ENCODE assay signal across 11 mouse cellular contexts in genomic region chr7:16807936-16808335, GRCm38 (mm10). TPM values are rescaled to one million over a fixed set of nuclear protein-coding genes. Genes with fewer than 3 reads are reported as not detected.
A peak's percentile ranks its signal among the peaks of the same experiment; 100 is the strongest.
DNase-seq lines count a peak whose midpoint lies in the region; ATAC-seq and TF ChIP-seq lines count a peak whose summit lies in the region.
"Had no signal": no experiment of that assay in that cellular context is flagged by ENCODE, and none has a peak within 500 bp of the region (broad histone marks: within the 10 kb centered on the region; RNA-seq: fewer than 3 reads in every experiment).

No protein-coding gene starts in this region.

- H3K9me3 ChIP-seq in hindbrain, postnatal 0 days (ENCODE audit: low read length) = no peaks in the 10 kb centered on the region
- H3K9me3 ChIP-seq in hindbrain, embryonic 13.5 days = no peaks in the 10 kb centered on the region
- H3K9me3 ChIP-seq: limb, embryonic 13.5 days had no signal

- no peaks in the 10 kb centered on the region for H3K4me1 ChIP-seq in hindbrain, postnatal 0 days (ENCODE audit: insufficient read depth, low read length)
- peaks cover 32% of the 10 kb centered on the region for H3K4me1 ChIP-seq in hindbrain, embryonic 13.5 days (replicated peaks)

- no peaks in the 10 kb centered on the region for H3K27me3 ChIP-seq in hindbrain, postnatal 0 days (ENCODE audit: insufficient read depth, low read length)
- peaks cover 20% of the 10 kb centered on the region for H3K27me3 ChIP-seq in hindbrain, embryonic 13.5 days
- no peaks in the 10 kb centered on the region for H3K27me3 ChIP-seq in splenic B cell, adult 2 months (ENCODE audit: control insufficient read depth, insufficient read depth, low read length, poor library complexity, severe bottlenecking)

- peak; percentile 10 for DNase-seq in hindbrain, postnatal 0 days (ENCODE audit: low spot score)
- peak; percentile 41 for DNase-seq in retina, embryonic 14.5 days (ENCODE audit: low spot score)
- DNase-seq in retina, postnatal 1 day = no peak
- peak; percentile 72 for DNase-seq in ZHBTc4 (ENCODE audit: low read depth, low spot score)
- DNase-seq in splenic B cell, adult 2 months (ENCODE audit: low read depth, low spot score) = peak; percentile 46

- H3K9ac ChIP-seq in hindbrain, postnatal 0 days (replicated peaks; ENCODE audit: low read length) = no peak overlapping the region
- no peak overlapping the region for H3K9ac ChIP-seq in hindbrain, embryonic 13.5 days
- H3K9ac ChIP-seq: hindbrain, embryonic 14.5 days; limb, embryonic 13.5 days had no signal

- no peak overlapping the region for H3K27ac ChIP-seq in hindbrain, postnatal 0 days
- no peak overlapping the region for H3K27ac ChIP-seq in hindbrain, embryonic 13.5 days
- H3K27ac ChIP-seq: hindbrain, embryonic 14.5 days; limb, embryonic 13.5 days had no signal

- ATAC-seq in hindbrain, postnatal 0 days = no peak
- no peak for ATAC-seq in hindbrain, embryonic 13.5 days (ENCODE audit: low FRiP score)
- ATAC-seq in frontal cortex, adult (ENCODE audit: low TSS enrichment) = no peak
- ATAC-seq: activated CD4-positive, CD25-positive, alpha-beta regulatory T cell, adult 4 months had no signal

- H3K4me2 ChIP-seq in hindbrain, postnatal 0 days (ENCODE audit: low read depth, low read length) = no peak overlapping the region
- H3K4me2 ChIP-seq in hindbrain, embryonic 13.5 days = no peak overlapping the region
- H3K4me2 ChIP-seq: heart, embryonic 11.5 days; hindbrain, embryonic 14.5 days; limb, embryonic 13.5 days had no signal

- H3K4me3 ChIP-seq in hindbrain, postnatal 0 days (ENCODE audit: low read length) = no peak overlapping the region
- no peak overlapping the region for H3K4me3 ChIP-seq in hindbrain, embryonic 13.5 days
- H3K4me3 ChIP-seq: limb, embryonic 13.5 days had no signal

- 0 out of 2 replicates have a peak, but pooled peaks cover 2% of the 10 kb centered on the region for H3K36me3 ChIP-seq in hindbrain, postnatal 0 days (ENCODE audit: insufficient read depth, low read length)
- H3K36me3 ChIP-seq in hindbrain, embryonic 13.5 days = peaks cover 20% of the 10 kb centered on the region
- H3K36me3 ChIP-seq in splenic B cell, adult 2 months (ENCODE audit: control insufficient read depth, insufficient read depth, low read length, poor library complexity, severe bottlenecking) = peaks cover 1% of the 10 kb centered on the region

- peak; percentile 23; the same call in 1 of the 2 replicates for TF ChIP-seq CTCF in hindbrain, postnatal 0 days (IDR thresholded peaks at IDR 0.05; ENCODE audit: low read depth)

- 89% methylated on average over 9 of the region's 9 CpGs for WGBS in hindbrain, postnatal 0 days
- WGBS in hindbrain, embryonic 13.5 days = 89% methylated on average over 9 of the region's 9 CpGs

RNA-seq across cellular contexts. Expression of gene Strn4, which starts 7.8 kb away (rescaled TPM):
- total RNA-seq in hindbrain, postnatal 0 days (2014; rRNA removed) = 234 and 248 TPM in 2 replicates
- polyA plus RNA-seq in hindbrain, postnatal 0 days (2015; fragmentation: Nextera tagmentation; extraction: Ambion mirVana) = 128 and 141 TPM in 2 replicates
- 159 and 172 TPM in 2 replicates for polyA plus RNA-seq in hindbrain, embryonic 13.5 days (2015; fragmentation: Nextera tagmentation; extraction: Ambion mirVana)

RNA-seq across cellular contexts. Expression of gene Fkrp, which starts 8.6 kb away (rescaled TPM):
- 63.1 and 73.8 TPM in 2 replicates for total RNA-seq in hindbrain, postnatal 0 days (2014; rRNA removed)
- polyA plus RNA-seq in hindbrain, postnatal 0 days (2015; fragmentation: Nextera tagmentation; extraction: Ambion mirVana) = 45.2 and 45.4 TPM in 2 replicates
- 43.6 and 45.3 TPM in 2 replicates for polyA plus RNA-seq in hindbrain, embryonic 13.5 days (2015; fragmentation: Nextera tagmentation; extraction: Ambion mirVana)

RNA-seq across cellular contexts. Expression of gene Slc1a5, which starts 26.8 kb away (rescaled TPM):
- 18.1 and 19.2 TPM in 2 replicates for total RNA-seq in hindbrain, postnatal 0 days (2014; rRNA removed)
- polyA plus RNA-seq in hindbrain, postnatal 0 days (2015; fragmentation: Nextera tagmentation; extraction: Ambion mirVana) = 9.5 and 9.7 TPM in 2 replicates
- 8.6 and 8.7 TPM in 2 replicates for polyA plus RNA-seq in hindbrain, embryonic 13.5 days (2015; fragmentation: Nextera tagmentation; extraction: Ambion mirVana)

RNA-seq across cellular contexts. Expression of gene Prkd2, which starts 34.8 kb away (rescaled TPM):
- 4.3 and 5.4 TPM in 2 replicates for total RNA-seq in hindbrain, postnatal 0 days (2014; rRNA removed)
- polyA plus RNA-seq in hindbrain, postnatal 0 days (2015; fragmentation: Nextera tagmentation; extraction: Ambion mirVana) = 4.3 and 4.8 TPM in 2 replicates
- 6.6 and 7.3 TPM in 2 replicates for polyA plus RNA-seq in hindbrain, embryonic 13.5 days (2015; fragmentation: Nextera tagmentation; extraction: Ambion mirVana)
